Mouse (Mus musculus): ENCODE results near the gene Olfr516.

The Olfr516 gene

GRCm38 (mm10) chr7:108850429-108850828, at the start of gene Olfr516:
Olfr516 (minus strand) TSS chr7:108850529.
- DNase-seq (ENCODE audit: inconsistent age in 2 of 2, low spot score in 1 of 2) = no peak

- DNase-seq (ENCODE audit: inconsistent age in 2 of 2, low spot score in 1 of 2) = no peak
Measured at GRCm38 (mm10) chr7:108894320-108894719, 44.0 kb upstream of the Olfr516 start, which contains the start of gene Olfr519. Olfr519 (minus strand) TSS chr7:108894420.

- DNase-seq (ENCODE audit: inconsistent age in 2 of 2, low spot score in 1 of 2) = no peak
Measured at GRCm38 (mm10) chr7:108884906-108885305, 34.6 kb upstream of the Olfr516 start, which contains the start of gene Olfr518. Olfr518 (minus strand) TSS chr7:108885006.

- DNase-seq (ENCODE audit: inconsistent age in 2 of 2, low spot score in 1 of 2) = no peak
Measured at GRCm38 (mm10) chr7:108872279-108872678, 21.9 kb upstream of the Olfr516 start, which contains the start of gene Olfr517. Olfr517 (minus strand) TSS chr7:108872379.

GRCm38 (mm10) chr7:108825897-108826296, 24.4 kb downstream of the Olfr516 start, which contains the start of gene Olfr514:
Olfr514 (minus strand) TSS chr7:108825997.
- DNase-seq (ENCODE audit: inconsistent age in 2 of 2, low spot score in 1 of 2) = no peak

GRCm38 (mm10) chr7:108814593-108815215, 35.6 kb downstream of the Olfr516 start:
- DNase-seq (ENCODE audit: inconsistent age in 2 of 2, low spot score in 1 of 2) = peak; percentile 4 to 71

GRCm38 (mm10) chr7:108797205-108797933, 53.0 kb downstream of the Olfr516 start:
- no peak for DNase-seq (ENCODE audit: inconsistent age in 2 of 2, low spot score in 1 of 2)
